Mouse (Mus musculus): Measurements from ENCODE around the gene Ryr2. TPM values are rescaled to one million over a fixed set of nuclear protein-coding genes. Genes with fewer than 3 reads are reported as not detected.

Ryr2 gene
- total RNA-seq, 2 experiments from 2014 or later: 200 to 212 TPM

- intact Hi-C loops (cut with DNase I): no loop called here
- no peak overlapping the region for H3K4me3 ChIP-seq
- no peak for TF ChIP-seq CTCF (IDR thresholded peaks at IDR 0.05)
Measured at GRCm38 (mm10) chr13:11777726-11778125, 329.0 kb downstream of the Ryr2 start.

GRCm38 (mm10) chr13:11772173-11772572 lies 334.6 kb downstream of the Ryr2 start:
- no peak overlapping the region for H3K27ac ChIP-seq
- intact Hi-C loops (cut with DNase I): no loop called here
- no peak for DNase-seq (ENCODE audit: extremely low spot score in 1 of 2, low spot score in 2 of 2)
- TF ChIP-seq CTCF (IDR thresholded peaks at IDR 0.05): no peak
- H3K4me3 ChIP-seq: no peak overlapping the region

More at GRCm38 (mm10) chr13:11777726-11778125, 329.0 kb downstream of the Ryr2 start:
- no peak overlapping the region for H3K27ac ChIP-seq
- DNase-seq (ENCODE audit: extremely low spot score in 1 of 2, low spot score in 2 of 2): no peak

GRCm38 (mm10) chr13:11766899-11767298 lies 339.8 kb downstream of the Ryr2 start:
- intact Hi-C loops (cut with DNase I): no loop called here
- H3K27ac ChIP-seq: no peak overlapping the region
- H3K4me3 ChIP-seq: no peak overlapping the region
- TF ChIP-seq CTCF (IDR thresholded peaks at IDR 0.05): no peak
- DNase-seq (ENCODE audit: extremely low spot score in 1 of 2, low spot score in 2 of 2): no peak

- intact Hi-C loops (cut with DNase I): loop anchor here (5.0 kb wide), 2 partner anchors 343 to 508 kb away; partner anchors contain the start of gene Ryr2
- DNase-seq (ENCODE audit: extremely low spot score in 1 of 2, low spot score in 2 of 2): no peak
- Histone ChIP-seq H3K27ac (peak overlapping the region; percentile 63), H3K4me3 (no peak overlapping the region)
- TF ChIP-seq CTCF (IDR thresholded peaks at IDR 0.05): no peak
Measured at GRCm38 (mm10) chr13:11763925-11764324, 342.8 kb downstream of the Ryr2 start.

- Histone ChIP-seq H3K27ac (no peak overlapping the region; the same call in 1 of the 2 replicates), H3K4me3 (no peak overlapping the region)
- TF ChIP-seq CTCF (IDR thresholded peaks at IDR 0.05): peak; percentile 80
- intact Hi-C loops (cut with DNase I): loop anchor here (5.0 kb wide), 2 partner anchors 344 to 509 kb away; partner anchors contain the start of gene Ryr2
- no peak for DNase-seq (ENCODE audit: extremely low spot score in 1 of 2, low spot score in 2 of 2)
Measured at GRCm38 (mm10) chr13:11763104-11763503, 343.6 kb downstream of the Ryr2 start.

- no peak for TF ChIP-seq CTCF (IDR thresholded peaks at IDR 0.05)
- DNase-seq (ENCODE audit: extremely low spot score in 1 of 2, low spot score in 2 of 2): no peak
- H3K27ac ChIP-seq: no peak overlapping the region
- no peak overlapping the region for H3K4me3 ChIP-seq
- intact Hi-C loops (cut with DNase I): no loop called here
Measured at GRCm38 (mm10) chr13:11757894-11758293, 348.9 kb downstream of the Ryr2 start.

- no peak for TF ChIP-seq CTCF (IDR thresholded peaks at IDR 0.05)
- no peak overlapping the region for H3K27ac ChIP-seq
- H3K4me3 ChIP-seq: no peak overlapping the region
- DNase-seq (ENCODE audit: extremely low spot score in 1 of 2, low spot score in 2 of 2): no peak
- intact Hi-C loops (cut with DNase I): no loop called here
Measured at GRCm38 (mm10) chr13:11745479-11745878, 361.3 kb downstream of the Ryr2 start.

- TF ChIP-seq CTCF (IDR thresholded peaks at IDR 0.05): no peak
- Histone ChIP-seq H3K27ac (no peak overlapping the region), H3K4me3 (no peak overlapping the region)
- intact Hi-C loops (cut with DNase I): no loop called here
- DNase-seq (ENCODE audit: extremely low spot score in 1 of 2, low spot score in 2 of 2): no peak
Measured at GRCm38 (mm10) chr13:11738211-11738610, 368.5 kb downstream of the Ryr2 start.

GRCm38 (mm10) chr13:11716216-11716615 lies 390.5 kb downstream of the Ryr2 start:
- no peak for DNase-seq (ENCODE audit: extremely low spot score in 1 of 2, low spot score in 2 of 2)
- intact Hi-C loops (cut with DNase I): no loop called here
- no peak for TF ChIP-seq CTCF (IDR thresholded peaks at IDR 0.05)
- Histone ChIP-seq H3K4me3 (no peak overlapping the region), H3K27ac (no peak overlapping the region)

GRCm38 (mm10) chr13:11709708-11710471 lies 396.9 kb downstream of the Ryr2 start:
- DNase-seq (ENCODE audit: extremely low spot score in 1 of 2, low spot score in 2 of 2): no peak
- no peak for TF ChIP-seq CTCF (IDR thresholded peaks at IDR 0.05)

GRCm38 (mm10) chr13:11701721-11702120 lies 405.0 kb downstream of the Ryr2 start:
- no peak for TF ChIP-seq CTCF (IDR thresholded peaks at IDR 0.05)
- Histone ChIP-seq H3K4me3 (no peak overlapping the region), H3K27ac (no peak overlapping the region)
- intact Hi-C loops (cut with DNase I): no loop called here
- no peak for DNase-seq (ENCODE audit: extremely low spot score in 1 of 2, low spot score in 2 of 2)

More at GRCm38 (mm10) chr13:11709708-11710471, 396.9 kb downstream of the Ryr2 start:
- Histone ChIP-seq H3K4me3 (no peak overlapping the region), H3K27ac (no peak overlapping the region)
- intact Hi-C loops (cut with DNase I): no loop called here

- intact Hi-C loops (cut with DNase I): no loop called here
- no peak for DNase-seq (ENCODE audit: extremely low spot score in 1 of 2, low spot score in 2 of 2)
- no peak for TF ChIP-seq CTCF (IDR thresholded peaks at IDR 0.05)
- no peak overlapping the region for H3K4me3 ChIP-seq
- H3K27ac ChIP-seq: no peak overlapping the region
Measured at GRCm38 (mm10) chr13:11696496-11696895, 410.2 kb downstream of the Ryr2 start.

GRCm38 (mm10) chr13:11681802-11682201 lies 424.9 kb downstream of the Ryr2 start:
- DNase-seq (ENCODE audit: extremely low spot score in 1 of 2, low spot score in 2 of 2): no peak
- TF ChIP-seq CTCF (IDR thresholded peaks at IDR 0.05): no peak

More at GRCm38 (mm10) chr13:11681802-11682201, 424.9 kb downstream of the Ryr2 start:
- Histone ChIP-seq H3K4me3 (no peak overlapping the region), H3K27ac (no peak overlapping the region)
- intact Hi-C loops (cut with DNase I): no loop called here

All from left cerebral cortex, adult 2 months (tissue).